Mouse (Mus musculus) heart, adult 18-20 months (tissue): ENCODE measurements around the gene Myh14. TPM values are rescaled to one million over a fixed set of nuclear protein-coding genes. Genes with fewer than 3 reads are reported as not detected.
A peak's percentile ranks its signal among the peaks of the same experiment; 100 is the strongest.

ENCODE experiments used
- DNase-seq, 2 experiments: peaks; one replicate each; pipeline ENCODE4 v3.0.0; 2021 to 2022; ENCODE audit warnings: mixed read lengths in 1 of 2
- total RNA-seq, 2 experiments: library from RNA; stranded (reverse); gene quantifications; 2 replicates each; pipeline ENCODE4 v1.2.3; 2021

Myh14 gene
- total RNA-seq, 2 experiments from 2014 or later: 86.9 to 95.7 TPM

DNA sequence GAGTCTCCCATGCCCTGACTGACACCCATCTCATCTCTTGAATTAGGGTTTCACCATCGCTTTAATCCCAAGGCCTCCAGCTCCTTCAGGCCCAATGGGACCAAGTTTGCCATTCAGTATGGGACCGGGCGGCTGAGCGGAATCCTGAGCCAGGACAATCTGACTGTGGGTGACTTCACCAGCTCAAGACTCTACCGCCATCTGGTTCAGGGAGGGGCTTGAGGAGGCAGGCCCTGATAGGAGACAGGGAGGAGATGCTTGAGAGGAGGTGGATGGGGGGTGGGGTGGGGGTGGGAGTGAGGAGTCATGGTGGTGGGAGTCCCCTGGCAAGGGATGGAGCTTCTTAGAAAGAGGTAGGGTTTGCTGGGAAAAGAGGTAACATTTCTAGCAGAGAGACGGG is 89.0 kb downstream of the Myh14 start:
- no peak for DNase-seq

GRCm38 (mm10) chr7:44576333-44576844 is 94.3 kb downstream of the Myh14 start:
- no peak for DNase-seq

DNA sequence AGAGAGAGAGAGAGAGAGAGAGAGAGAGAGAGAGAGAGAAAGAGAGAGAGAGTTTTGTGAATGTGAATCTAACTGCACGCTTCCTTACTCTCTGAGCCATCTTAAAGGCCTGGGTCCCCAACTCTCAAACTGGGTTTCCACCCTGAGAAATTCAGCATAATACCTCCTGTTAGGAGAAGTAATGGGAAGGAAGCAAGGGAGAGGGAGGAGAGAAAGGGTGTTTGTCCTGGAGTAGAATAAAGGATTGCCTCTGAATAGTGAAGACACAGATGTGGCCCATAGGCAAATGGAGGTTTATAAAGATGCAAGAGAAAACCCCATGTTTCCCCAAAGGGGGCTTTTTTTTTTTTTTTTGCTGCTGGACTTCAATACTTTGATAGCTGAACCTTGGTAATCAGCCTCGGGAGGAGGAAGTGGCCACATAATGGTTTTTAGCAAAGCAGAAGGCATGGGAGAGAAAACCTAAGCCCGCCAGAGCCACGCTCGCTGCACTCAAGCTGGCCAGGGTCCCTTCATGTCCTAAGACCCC is 97.6 kb downstream of the Myh14 start:
- no peak for DNase-seq

- no peak for DNase-seq
These were observed 98.4 kb downstream of the Myh14 start, which contains the start of gene Napsa for GRCm38 (mm10) chr7:44572213-44572701. Gene Napsa, plus strand, starts transcription at chr7:44572380.

DNA sequence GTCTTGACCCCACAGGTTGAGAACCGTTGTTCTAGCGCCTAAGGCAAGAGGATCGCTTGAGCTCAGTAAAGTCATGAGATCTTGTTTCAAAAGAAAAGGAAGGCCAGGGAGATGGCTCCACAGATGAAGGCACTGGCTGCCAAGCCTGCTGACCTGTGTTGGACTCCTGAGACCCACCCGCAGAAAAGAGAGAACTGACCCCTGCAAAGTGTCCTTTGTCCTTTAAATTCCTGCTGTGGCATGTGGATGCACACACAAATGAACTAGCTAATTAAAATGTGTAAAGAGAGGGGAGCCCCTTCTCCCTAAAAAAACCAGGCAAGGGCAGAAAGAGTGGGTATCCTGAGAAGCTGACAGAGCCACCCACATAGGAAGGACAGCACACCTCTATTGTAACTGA is 98.8 kb downstream of the Myh14 start:
- no peak for DNase-seq

DNA sequence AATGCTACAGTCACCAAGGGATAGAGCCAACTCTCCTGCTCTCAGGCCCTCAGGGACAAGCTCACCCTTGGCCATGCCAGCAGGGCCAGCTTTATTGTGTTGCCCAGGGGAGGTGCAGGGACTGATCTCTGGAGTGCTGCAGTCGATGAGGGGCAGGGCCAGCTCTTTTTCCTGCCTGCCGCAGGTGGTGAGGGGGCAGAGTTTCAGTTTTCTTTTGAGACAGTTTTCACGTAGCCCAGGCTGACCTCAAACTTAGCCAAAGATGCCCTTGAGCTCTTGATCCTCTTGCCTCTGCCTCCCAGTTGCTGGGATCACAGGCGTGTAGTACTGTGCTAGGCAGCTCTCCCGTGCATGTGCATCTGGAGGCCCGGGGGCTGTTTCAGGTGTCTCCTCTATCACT is 99.7 kb downstream of the Myh14 start:
- DNase-seq: no peak

DNA sequence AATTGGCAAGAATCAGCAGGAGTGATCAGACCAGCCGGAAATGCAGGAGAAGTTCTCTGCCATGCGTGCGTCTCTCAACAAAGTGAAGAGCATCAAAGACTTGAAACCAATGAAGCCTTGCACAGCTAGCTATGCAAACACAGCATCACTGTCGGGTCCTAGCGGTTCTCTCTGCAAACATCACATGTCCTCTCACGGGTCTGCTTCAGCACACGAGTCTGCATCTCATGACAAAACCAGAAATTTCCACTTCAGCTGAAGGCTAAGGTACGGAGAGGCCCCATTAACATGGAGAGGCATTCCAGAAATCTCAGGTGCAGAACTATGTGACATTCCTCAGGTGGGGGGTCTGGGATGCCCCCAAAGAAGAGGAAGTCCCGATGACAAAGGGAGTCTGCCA is 101.8 kb downstream of the Myh14 start:
- no peak for DNase-seq

DNA sequence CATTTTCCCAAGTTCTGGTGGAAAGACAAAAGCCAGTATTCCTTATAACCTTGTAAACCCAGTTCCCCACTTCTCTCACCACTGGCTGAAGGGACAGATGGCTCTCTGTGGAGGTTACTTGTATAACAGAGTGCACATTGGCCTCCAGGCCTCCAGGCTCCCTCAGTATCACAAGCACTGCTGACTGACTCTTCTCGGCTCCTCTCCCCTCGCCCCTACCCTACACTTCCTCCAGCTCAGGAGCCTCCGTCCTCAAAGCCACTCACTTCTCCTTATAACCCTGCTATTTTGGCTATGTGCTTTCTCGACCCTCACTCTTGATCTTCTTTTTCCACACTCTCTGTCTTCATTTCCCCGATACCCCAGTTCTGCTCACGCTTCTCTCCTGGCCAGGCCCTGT is 105.2 kb downstream of the Myh14 start:
- DNase-seq: no peak

GRCm38 (mm10) chr7:44564486-44564885 is 106.2 kb downstream of the Myh14 start:
- no peak for DNase-seq

DNA sequence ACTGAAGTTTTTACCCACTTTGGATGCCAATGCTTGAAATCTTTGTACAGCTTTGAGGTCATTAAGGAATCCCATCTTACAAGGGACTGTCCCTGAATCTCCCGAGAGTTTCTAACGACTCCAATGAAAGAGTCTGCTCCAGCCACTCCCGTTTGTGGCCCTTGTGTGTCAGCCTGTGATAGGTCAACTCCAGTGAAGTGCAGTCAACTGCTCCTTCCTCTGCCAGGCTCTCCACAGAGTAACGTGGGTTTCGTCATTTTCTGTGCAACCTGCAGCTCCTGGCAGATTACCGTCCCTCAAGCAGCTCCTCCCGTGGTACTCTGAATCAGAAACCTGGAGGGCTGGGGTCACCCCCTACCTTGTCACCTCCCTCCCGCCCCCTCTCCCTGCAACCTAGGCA is 107.4 kb downstream of the Myh14 start:
- DNase-seq: no peak

GRCm38 (mm10) chr7:44560435-44561400 is 109.9 kb downstream of the Myh14 start:
- peak; percentile 64 to 88 for DNase-seq

DNA sequence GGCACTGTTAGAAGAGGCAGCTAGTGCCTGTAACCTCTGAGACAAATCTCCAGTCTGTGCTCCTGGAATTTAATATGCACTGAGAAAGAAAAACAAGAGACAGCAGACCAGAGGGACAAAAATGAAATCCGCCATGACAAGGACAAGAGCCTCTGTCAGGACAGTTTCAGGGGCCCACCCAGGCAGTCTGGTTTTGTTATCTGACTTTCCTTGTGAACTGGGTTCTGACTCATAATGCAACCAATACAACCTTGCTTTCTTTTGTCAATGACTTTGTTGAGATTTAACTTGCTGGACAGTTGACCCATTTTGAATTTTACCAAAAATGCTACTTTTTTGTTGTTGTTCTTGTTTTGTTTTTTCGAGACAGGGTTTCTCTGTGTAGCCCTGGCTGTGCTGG is 113.0 kb downstream of the Myh14 start:
- DNase-seq: no peak

Other genes starting within 250 kb of the Myh14 start
- 10 to 100 TPM; 31.2 to 66.0 TPM for gene Lrrc4b, start 241.8 kb downstream of the Myh14 start, total RNA-seq
- gene Aspdh, start 205.5 kb downstream of the Myh14 start, total RNA-seq: 1 to 10 TPM in 1 of 2 experiments, under 1 TPM in 1; 0.41 to 1.4 TPM
- 100 to 1,000 TPM in 1 of 2 experiments, 10 to 100 TPM in 1; 98.6 to 108 TPM for gene Josd2, start 202.9 kb downstream of the Myh14 start, total RNA-seq
- 10 to 100 TPM; 79.6 to 85.6 TPM for gene Emc10, start 174.3 kb downstream of the Myh14 start, total RNA-seq
- 1 to 10 TPM; 1.6 to 4.3 TPM for gene Fam71e1, start 174.3 kb downstream of the Myh14 start, total RNA-seq
- gene Mybpc2, start 146.2 kb downstream of the Myh14 start, total RNA-seq: 10 to 100 TPM; 10.2 to 10.8 TPM
- gene Spib, start 138.8 kb downstream of the Myh14 start, total RNA-seq: 1 to 10 TPM in 1 of 2 experiments, under 1 TPM in 1; 0.37 to 4.8 TPM
- 10 to 100 TPM; 12.6 to 16.2 TPM for gene Pold1, start 122.0 kb downstream of the Myh14 start, total RNA-seq
- gene Nr1h2, start 116.9 kb downstream of the Myh14 start, total RNA-seq: 10 to 100 TPM; 43.9 to 47.3 TPM
- gene Napsa, start 98.5 kb downstream of the Myh14 start, total RNA-seq: 1 to 10 TPM in 1 of 2 experiments, under 1 TPM in 1; 0.82 to 4.4 TPM
- gene Kcnc3, start 80.2 kb downstream of the Myh14 start, total RNA-seq: 1 to 10 TPM; 2.4 to 2.6 TPM
- gene Izumo2, start 37.9 kb upstream of the Myh14 start, total RNA-seq: not detected
- gene Vrk3, start 77.6 kb upstream of the Myh14 start, total RNA-seq: 10 to 100 TPM; 23.9 to 30.9 TPM
- gene Zfp473, start 80.2 kb upstream of the Myh14 start, total RNA-seq: not detected
- gene Nup62, start 145.2 kb upstream of the Myh14 start, total RNA-seq: 10 to 100 TPM; 25.4 to 26.0 TPM
- 1 to 10 TPM in 1 of 2 experiments, under 1 TPM in 1; 0.62 to 4.8 TPM for gene Il4i1, start 145.5 kb upstream of the Myh14 start, total RNA-seq
- gene Atf5, start 145.8 kb upstream of the Myh14 start, total RNA-seq: 10 to 100 TPM; 60.2 to 62.7 TPM
- gene Akt1s1, start 178.1 kb upstream of the Myh14 start, total RNA-seq: 10 to 100 TPM; 65.1 to 67.1 TPM
- 10 to 100 TPM; 36.7 to 57.6 TPM for gene Tbc1d17, start 178.2 kb upstream of the Myh14 start, total RNA-seq
- 10 to 100 TPM; 16.5 to 19.4 TPM for gene Pnkp, start 186.3 kb upstream of the Myh14 start, total RNA-seq
- gene Ptov1, start 198.9 kb upstream of the Myh14 start, total RNA-seq: 100 to 1,000 TPM; 173 to 184 TPM
- gene Med25, start 221.9 kb upstream of the Myh14 start, total RNA-seq: 10 to 100 TPM; 75.9 to 79.8 TPM
- 10 to 100 TPM; 15.4 to 16.8 TPM for gene Fuz, start 225.2 kb upstream of the Myh14 start, total RNA-seq